Mouse (Mus musculus) MN1 (cell line): ENCODE data around the gene Slc11a2.
"Not testable (repeated sequence)": the region's sequence is repeated elsewhere in the genome, so short reads cannot be mapped to it uniquely, and the experiment has no call there.

Experiments
- DNase-seq: peaks from one replicate; pipeline ENCODE4 v3.0.0-alpha.2; 2016; ENCODE audit warnings: low spot score

Slc11a2 gene

GRCm38 (mm10) chr15:100351501-100352060 lies 73.3 kb downstream of the Slc11a2 start:
- no peak for DNase-seq

DNA sequence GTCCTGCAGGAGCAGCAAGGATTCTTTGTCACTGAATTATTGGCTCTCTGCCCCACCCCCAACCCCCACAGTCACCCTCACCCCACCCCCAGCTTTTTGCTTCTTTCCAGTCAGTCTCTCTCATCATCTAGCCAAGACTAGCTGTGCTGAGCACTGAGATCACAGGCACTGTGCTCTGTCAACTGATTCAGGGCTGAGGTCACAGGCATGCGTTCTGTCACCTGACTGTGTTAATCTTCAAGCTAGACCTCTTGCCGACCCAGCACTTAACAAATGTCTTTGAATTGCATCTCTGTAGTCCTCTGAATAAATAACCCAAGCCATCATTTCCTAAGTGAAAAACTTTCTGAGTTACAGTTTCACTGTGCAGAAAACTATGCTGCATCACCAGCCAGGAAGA lies 75.4 kb downstream of the Slc11a2 start:
- no peak for DNase-seq

GRCm38 (mm10) chr15:100346761-100347160 lies 78.1 kb downstream of the Slc11a2 start:
- no peak for DNase-seq

GRCm38 (mm10) chr15:100345484-100345883 lies 79.4 kb downstream of the Slc11a2 start:
- DNase-seq = no peak

- DNase-seq = not testable (repeated sequence)
These were observed 83.4 kb downstream of the Slc11a2 start for GRCm38 (mm10) chr15:100341314-100341980.
